Mouse (Mus musculus): ENCODE results near the gene Rptor. TPM values are rescaled to one million over a fixed set of nuclear protein-coding genes. Genes with fewer than 3 reads are reported as not detected.
A peak's percentile ranks its signal among the peaks of the same experiment; 100 is the strongest.

Rptor gene
- polyA plus RNA-seq, 1 experiment from 2014 or later, result 5.2 TPM

DNA sequence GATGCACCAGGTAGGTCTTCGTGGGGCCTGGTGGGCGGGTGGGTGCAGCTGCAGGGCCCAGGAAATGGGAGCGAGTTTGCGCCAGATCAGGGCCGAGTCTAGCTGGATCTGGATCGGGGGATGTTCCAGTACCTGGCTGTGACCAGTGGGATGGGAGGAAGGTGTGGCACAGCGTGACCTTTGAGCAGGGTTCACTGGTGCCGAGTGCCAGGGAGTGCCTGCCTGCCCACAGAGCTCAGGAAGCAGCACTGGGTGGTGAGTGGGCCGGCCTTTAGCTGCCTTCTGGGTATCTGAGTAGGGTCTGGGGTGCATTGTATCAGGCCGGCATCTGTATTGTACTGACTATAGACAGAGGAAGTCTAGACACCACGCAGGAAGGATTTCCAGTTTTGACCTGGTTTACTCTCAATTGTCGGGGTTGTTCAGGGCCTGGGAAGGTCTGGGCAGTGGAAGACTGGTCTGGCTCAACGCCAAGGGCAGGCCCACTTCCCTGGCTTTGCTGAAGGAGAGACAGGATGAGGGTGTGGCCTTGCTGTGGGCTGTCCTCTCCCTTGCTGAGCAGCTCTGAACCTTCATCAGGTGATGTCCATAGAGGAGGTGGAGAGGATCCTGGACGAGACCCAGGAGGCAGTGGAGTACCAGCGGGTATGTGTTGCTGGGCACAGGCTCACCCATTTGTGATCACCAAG is 313.5 kb downstream of the Rptor start:
- Histone ChIP-seq H3K36me3 (ENCODE audit: control insufficient read depth, insufficient read depth, low read length) (peaks cover 25% of the 10 kb centered on the region), H3K9ac (ENCODE audit: low read depth, low read length) (peak overlapping the region; percentile 97), H3K27me3 (replicated peaks; ENCODE audit: control insufficient read depth, insufficient read depth, low read length) (no peaks in the 10 kb centered on the region), H3K4me2 (ENCODE audit: low read depth, low read length) (peak overlapping the region; percentile 93), H3K4me3 (ENCODE audit: low read length) (peak overlapping the region; percentile 12; the same call in 1 of the 2 replicates), H3K4me1 (ENCODE audit: control insufficient read depth, insufficient read depth, low read length) (peaks cover 34% of the 10 kb centered on the region), H3K27ac (ENCODE audit: low read length) (peak overlapping the region; percentile 90), H3K9me3 (ENCODE audit: control insufficient read depth, low read length) (no peaks in the 10 kb centered on the region)
- WGBS, result 69% methylated on average over 15 of the region's 15 CpGs
- ATAC-seq, result peak; percentile 75

DNA sequence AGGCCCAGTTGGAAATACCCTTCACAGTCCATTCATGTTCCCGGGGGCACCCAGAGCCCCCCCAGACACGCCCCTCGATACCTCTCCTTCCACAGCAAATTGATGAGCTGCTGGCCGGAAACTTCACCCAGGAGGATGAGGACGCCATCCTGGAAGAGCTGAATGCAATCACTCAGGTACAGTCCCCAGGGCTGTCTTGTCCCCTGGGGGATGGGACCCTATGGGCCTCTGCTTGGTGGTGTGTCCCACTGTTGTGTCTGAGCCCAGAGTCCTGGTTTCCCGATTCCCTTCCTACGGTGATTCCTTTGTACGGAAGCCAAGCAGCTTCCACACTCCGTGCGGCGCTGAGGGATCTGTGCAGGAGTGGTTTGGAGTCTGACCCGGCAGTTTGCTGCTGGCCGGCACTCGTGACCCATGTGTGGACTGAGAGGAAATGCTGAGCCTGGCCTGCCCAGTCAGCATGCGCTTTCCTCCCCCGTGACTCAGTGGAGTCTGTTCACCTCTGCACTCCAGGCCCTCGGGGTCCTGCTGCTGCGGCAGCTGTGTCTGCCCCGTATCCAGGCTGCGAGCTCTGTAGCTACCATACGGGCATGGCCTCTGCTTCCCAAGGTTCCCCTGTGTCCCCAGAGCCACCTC is 314.2 kb downstream of the Rptor start:
- H3K4me2 ChIP-seq (ENCODE audit: low read depth, low read length), result peak overlapping the region; percentile 93; the same call in 1 of the 2 replicates
- 91% methylated on average over 21 of the region's 21 CpGs for WGBS

GRCm38 (mm10) chr11:119918521-119918920 is 315.8 kb downstream of the Rptor start:
- 89% methylated on average over 7 of the region's 7 CpGs for WGBS
- Histone ChIP-seq H3K27me3 (replicated peaks; ENCODE audit: control insufficient read depth, insufficient read depth, low read length) (no peaks in the 10 kb centered on the region), H3K4me3 (ENCODE audit: low read length) (no peak overlapping the region), H3K9ac (ENCODE audit: low read depth, low read length) (no peak overlapping the region), H3K4me1 (ENCODE audit: control insufficient read depth, insufficient read depth, low read length) (peaks cover 25% of the 10 kb centered on the region), H3K9me3 (ENCODE audit: control insufficient read depth, low read length) (no peaks in the 10 kb centered on the region), H3K36me3 (ENCODE audit: control insufficient read depth, insufficient read depth, low read length) (peaks cover 25% of the 10 kb centered on the region), H3K27ac (ENCODE audit: low read length) (no peak overlapping the region), H3K4me2 (ENCODE audit: low read depth, low read length) (no peak overlapping the region)
- no peak for ATAC-seq

More for the DNA sequence above, 314.2 kb downstream of the Rptor start:
- H3K9ac ChIP-seq (ENCODE audit: low read depth, low read length), result peak overlapping the region; percentile 97; the same call in 1 of the 2 replicates
- no peaks in the 10 kb centered on the region for H3K27me3 ChIP-seq (replicated peaks; ENCODE audit: control insufficient read depth, insufficient read depth, low read length)
- peaks cover 25% of the 10 kb centered on the region for H3K36me3 ChIP-seq (ENCODE audit: control insufficient read depth, insufficient read depth, low read length)
- no peaks in the 10 kb centered on the region for H3K9me3 ChIP-seq (ENCODE audit: control insufficient read depth, low read length)
- peaks cover 34% of the 10 kb centered on the region for H3K4me1 ChIP-seq (ENCODE audit: control insufficient read depth, insufficient read depth, low read length)
- ATAC-seq, result no peak
- H3K27ac ChIP-seq (ENCODE audit: low read length), result peak overlapping the region; percentile 90
- H3K4me3 ChIP-seq (ENCODE audit: low read length), result no peak overlapping the region

DNA sequence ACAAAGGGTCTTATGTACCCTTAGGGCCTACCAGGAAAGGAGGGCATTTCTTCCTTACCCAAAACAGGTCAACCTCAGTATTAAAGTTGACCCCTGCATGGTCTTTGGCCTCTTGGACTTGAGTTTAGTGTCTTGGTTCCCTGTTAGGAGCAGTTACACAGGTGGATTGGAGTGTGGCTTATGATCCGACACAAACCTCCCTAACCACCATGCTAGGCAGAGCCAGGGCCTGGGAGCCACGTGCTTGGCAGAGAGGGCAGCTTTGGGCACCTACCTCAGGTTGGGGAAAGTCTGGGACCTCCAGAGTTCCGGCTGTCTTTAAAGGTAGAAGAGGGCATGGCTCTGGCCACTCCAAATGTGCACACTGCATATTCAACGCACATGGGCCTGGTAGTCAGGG is 316.7 kb downstream of the Rptor start:
- H3K27ac ChIP-seq (ENCODE audit: low read length), result no peak overlapping the region
- no peak overlapping the region for H3K4me3 ChIP-seq (ENCODE audit: low read length)
- WGBS, result 91% methylated on average over 4 of the region's 4 CpGs
- H3K9me3 ChIP-seq (ENCODE audit: control insufficient read depth, low read length), result no peaks in the 10 kb centered on the region
- H3K4me2 ChIP-seq (ENCODE audit: low read depth, low read length), result no peak overlapping the region
- peaks cover 22% of the 10 kb centered on the region for H3K4me1 ChIP-seq (ENCODE audit: control insufficient read depth, insufficient read depth, low read length)
- ATAC-seq, result no peak
- H3K27me3 ChIP-seq (replicated peaks; ENCODE audit: control insufficient read depth, insufficient read depth, low read length), result no peaks in the 10 kb centered on the region
- no peak overlapping the region for H3K9ac ChIP-seq (ENCODE audit: low read depth, low read length)
- peaks cover 25% of the 10 kb centered on the region for H3K36me3 ChIP-seq (ENCODE audit: control insufficient read depth, insufficient read depth, low read length)

DNA sequence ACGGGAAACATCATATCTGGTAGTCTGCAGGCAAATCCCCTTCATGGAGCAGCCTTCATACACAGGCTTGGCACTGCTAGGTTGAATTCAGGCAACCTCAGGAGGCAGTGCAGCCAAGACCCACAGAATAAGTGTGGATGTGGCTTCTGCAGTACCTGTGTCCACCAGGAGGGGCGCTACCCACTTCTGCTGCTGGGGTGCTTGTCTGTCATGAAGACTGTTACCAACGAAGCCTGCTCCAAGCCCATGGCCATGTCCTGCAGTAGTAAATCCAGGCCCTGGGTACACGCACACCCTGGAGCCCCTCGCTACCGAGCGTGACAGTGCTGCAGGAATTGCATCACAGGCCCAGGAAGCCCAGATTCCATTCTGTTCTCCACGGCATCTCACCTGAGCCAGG is 317.2 kb downstream of the Rptor start:
- Histone ChIP-seq H3K9me3 (ENCODE audit: control insufficient read depth, low read length) (no peaks in the 10 kb centered on the region), H3K9ac (ENCODE audit: low read depth, low read length) (no peak overlapping the region), H3K4me2 (ENCODE audit: low read depth, low read length) (no peak overlapping the region), H3K4me1 (ENCODE audit: control insufficient read depth, insufficient read depth, low read length) (peaks cover 18% of the 10 kb centered on the region), H3K27me3 (replicated peaks; ENCODE audit: control insufficient read depth, insufficient read depth, low read length) (no peaks in the 10 kb centered on the region), H3K27ac (ENCODE audit: low read length) (no peak overlapping the region), H3K36me3 (ENCODE audit: control insufficient read depth, insufficient read depth, low read length) (peaks cover 25% of the 10 kb centered on the region), H3K4me3 (ENCODE audit: low read length) (no peak overlapping the region)
- 67% methylated on average over 8 of the region's 8 CpGs for WGBS
- ATAC-seq, result no peak

DNA sequence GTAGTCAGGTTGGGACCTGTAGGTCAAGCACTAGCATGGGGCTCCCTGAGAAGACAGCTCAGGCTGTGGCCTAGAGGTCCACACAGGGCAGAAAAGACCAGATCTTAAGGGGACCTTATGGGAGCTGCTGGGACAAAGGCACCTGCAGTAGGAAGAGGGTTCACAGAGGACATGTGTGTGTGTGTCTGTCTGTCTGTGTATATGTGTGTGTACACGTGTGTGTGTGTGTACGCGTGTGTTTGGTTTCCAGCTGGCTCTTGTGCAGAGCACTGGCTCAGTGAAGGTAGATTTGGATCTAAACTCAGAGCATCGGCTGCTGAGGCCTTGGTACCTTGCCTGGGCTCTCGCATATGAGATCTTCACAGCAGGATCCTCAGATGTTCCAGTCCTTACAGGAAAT is 318.0 kb downstream of the Rptor start:
- H3K4me2 ChIP-seq (ENCODE audit: low read depth, low read length), result no peak overlapping the region
- no peak for ATAC-seq
- H3K4me1 ChIP-seq (ENCODE audit: control insufficient read depth, insufficient read depth, low read length), result peaks cover 10% of the 10 kb centered on the region
- H3K4me3 ChIP-seq (ENCODE audit: low read length), result no peak overlapping the region
- no peak overlapping the region for H3K27ac ChIP-seq (ENCODE audit: low read length)
- no peak overlapping the region for H3K9ac ChIP-seq (ENCODE audit: low read depth, low read length)
- WGBS, result 94% methylated on average over 5 of the region's 5 CpGs
- H3K9me3 ChIP-seq (ENCODE audit: control insufficient read depth, low read length), result no peaks in the 10 kb centered on the region
- peaks cover 25% of the 10 kb centered on the region for H3K36me3 ChIP-seq (ENCODE audit: control insufficient read depth, insufficient read depth, low read length)
- no peaks in the 10 kb centered on the region for H3K27me3 ChIP-seq (replicated peaks; ENCODE audit: control insufficient read depth, insufficient read depth, low read length)

- WGBS, result 72% methylated on average over 5 of the region's 5 CpGs
- H3K27me3 ChIP-seq (replicated peaks; ENCODE audit: control insufficient read depth, insufficient read depth, low read length), result no peaks in the 10 kb centered on the region
- 0 out of 2 replicates have a peak, but pooled peaks cover 3% of the 10 kb centered on the region for H3K4me1 ChIP-seq (ENCODE audit: control insufficient read depth, insufficient read depth, low read length)
Measured at GRCm38 (mm10) chr11:119925176-119925575, 322.5 kb downstream of the Rptor start.

GRCm38 (mm10) chr11:119926762-119927161 is 324.1 kb downstream of the Rptor start:
- no peak overlapping the region for H3K9ac ChIP-seq (ENCODE audit: low read depth, low read length)
- H3K4me3 ChIP-seq (ENCODE audit: low read length), result no peak overlapping the region
- no peak overlapping the region for H3K4me2 ChIP-seq (ENCODE audit: low read depth, low read length)
- H3K4me1 ChIP-seq (ENCODE audit: control insufficient read depth, insufficient read depth, low read length), result 0 out of 2 replicates have a peak, but pooled peaks cover 3% of the 10 kb centered on the region
- 58% methylated on average over 5 of the region's 5 CpGs for WGBS
- H3K36me3 ChIP-seq (ENCODE audit: control insufficient read depth, insufficient read depth, low read length), result no peaks in the 10 kb centered on the region
- H3K9me3 ChIP-seq (ENCODE audit: control insufficient read depth, low read length), result no peaks in the 10 kb centered on the region
- ATAC-seq, result no peak
- no peaks in the 10 kb centered on the region for H3K27me3 ChIP-seq (replicated peaks; ENCODE audit: control insufficient read depth, insufficient read depth, low read length)
- H3K27ac ChIP-seq (ENCODE audit: low read length), result no peak overlapping the region

More at GRCm38 (mm10) chr11:119925176-119925575, 322.5 kb downstream of the Rptor start:
- H3K4me3 ChIP-seq (ENCODE audit: low read length), result no peak overlapping the region
- H3K9me3 ChIP-seq (ENCODE audit: control insufficient read depth, low read length), result no peaks in the 10 kb centered on the region
- no peak for ATAC-seq
- no peak overlapping the region for H3K9ac ChIP-seq (ENCODE audit: low read depth, low read length)
- no peak overlapping the region for H3K4me2 ChIP-seq (ENCODE audit: low read depth, low read length)
- H3K27ac ChIP-seq (ENCODE audit: low read length), result no peak overlapping the region
- no peaks in the 10 kb centered on the region for H3K36me3 ChIP-seq (ENCODE audit: control insufficient read depth, insufficient read depth, low read length)

DNA sequence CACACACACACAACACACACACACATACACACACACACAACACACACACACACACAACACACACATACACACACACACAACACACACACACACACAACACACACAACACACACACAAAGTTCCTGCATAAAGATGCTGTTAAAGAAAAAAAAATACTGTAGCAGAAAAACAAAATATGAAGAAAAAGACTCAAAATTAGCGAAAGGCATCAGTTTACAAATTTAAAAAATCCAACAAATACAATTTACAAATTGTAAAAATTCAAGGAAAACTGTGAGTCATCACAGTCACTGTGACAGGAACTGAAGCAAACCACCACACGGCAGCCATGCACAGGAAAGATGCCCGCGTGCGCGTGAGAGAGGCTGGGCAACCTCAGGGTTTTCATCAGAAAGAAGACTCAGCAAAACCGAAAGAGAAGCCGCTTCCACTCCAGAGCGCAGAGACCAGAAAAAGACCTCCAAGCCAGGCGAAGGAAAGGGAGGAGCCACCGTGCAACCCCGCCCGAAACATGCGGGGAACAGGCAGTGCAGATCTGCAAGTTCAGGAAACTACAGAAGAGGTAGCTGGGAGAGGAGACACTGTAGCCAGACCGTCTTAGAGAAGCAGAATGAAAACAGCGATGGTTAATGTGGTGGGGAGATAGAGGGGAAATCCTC is 325.4 kb downstream of the Rptor start:
- Histone ChIP-seq H3K9me3 (ENCODE audit: control insufficient read depth, low read length) (no peaks in the 10 kb centered on the region), H3K36me3 (ENCODE audit: control insufficient read depth, insufficient read depth, low read length) (no peaks in the 10 kb centered on the region), H3K9ac (ENCODE audit: low read depth, low read length) (no peak overlapping the region), H3K4me2 (ENCODE audit: low read depth, low read length) (peak overlapping the region; percentile 47), H3K27me3 (replicated peaks; ENCODE audit: control insufficient read depth, insufficient read depth, low read length) (no peaks in the 10 kb centered on the region), H3K4me1 (ENCODE audit: control insufficient read depth, insufficient read depth, low read length) (0 out of 2 replicates have a peak, but pooled peaks cover 3% of the 10 kb centered on the region), H3K27ac (ENCODE audit: low read length) (peak overlapping the region; percentile 24), H3K4me3 (ENCODE audit: low read length) (peak overlapping the region; percentile 23)
- 49% methylated on average over 16 of the region's 16 CpGs for WGBS
- peak; percentile 27; the same call in 1 of the 2 replicates for ATAC-seq

All from intestine, embryonic 16.5 days (tissue).